Mouse (Mus musculus): ENCODE results near the gene Crygs.
"Not testable (repeated sequence)": the region's sequence is repeated elsewhere in the genome, so short reads cannot be mapped to it uniquely, and the experiment has no call there.

Crygs gene

GRCm38 (mm10) chr16:22791235-22791634 lies 20.1 kb downstream of the Crygs start:
- intact Hi-C loops (cut with DNase I): no loop called here

GRCm38 (mm10) chr16:22789908-22790367 lies 21.4 kb downstream of the Crygs start:
- intact Hi-C loops (cut with DNase I): no loop called here

GRCm38 (mm10) chr16:22782686-22783085 lies 28.7 kb downstream of the Crygs start:
- intact Hi-C loops (cut with DNase I): no loop called here

GRCm38 (mm10) chr16:22779228-22779835 lies 32.0 kb downstream of the Crygs start:
- intact Hi-C loops (cut with DNase I): no loop called here

DNA sequence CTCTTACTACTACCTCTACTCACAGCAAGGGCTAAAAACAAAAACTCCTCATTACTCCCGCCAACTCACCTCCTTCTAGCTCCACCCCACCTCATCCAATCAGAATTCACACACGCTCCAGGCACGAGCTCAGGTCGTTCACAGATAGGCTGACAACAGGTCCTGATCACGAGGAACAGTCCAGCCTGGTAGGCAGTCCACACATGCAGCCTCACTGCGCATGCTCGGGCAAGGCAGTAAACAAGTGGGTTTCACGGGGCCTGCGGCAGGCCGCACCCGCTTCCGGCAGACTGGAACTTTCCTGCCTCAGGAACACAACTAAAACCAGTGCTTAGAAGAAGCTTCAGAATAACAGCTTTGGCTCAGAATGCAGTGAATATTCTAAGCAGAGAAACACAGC lies 33.1 kb downstream of the Crygs start:
- intact Hi-C loops (cut with DNase I): not testable (repeated sequence)

DNA sequence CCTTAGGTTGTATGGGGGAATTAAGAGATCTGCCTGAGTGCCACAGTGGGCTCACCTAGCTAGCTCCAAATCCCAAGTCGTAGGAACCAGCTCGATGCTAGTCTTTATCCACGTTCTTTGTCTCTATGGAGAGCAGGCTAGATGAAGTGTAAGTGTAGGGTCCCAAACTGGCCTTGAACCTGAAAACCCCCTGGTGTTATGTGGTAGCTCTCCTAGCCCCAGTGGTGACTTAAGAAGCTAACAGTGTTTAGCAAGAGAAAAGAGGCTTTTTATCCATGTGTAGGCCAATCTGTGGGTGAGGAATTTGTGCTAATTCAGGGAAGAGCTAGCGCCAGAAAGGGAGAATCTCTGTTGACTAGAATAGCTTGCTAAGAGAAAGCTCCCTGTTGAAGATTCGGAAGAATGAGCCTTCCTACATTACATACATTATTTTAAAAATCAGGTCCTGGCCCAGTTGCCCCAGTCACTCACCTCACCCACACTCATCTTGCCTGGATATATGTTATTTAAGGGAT lies 35.8 kb downstream of the Crygs start:
- intact Hi-C loops (cut with DNase I): no loop called here

GRCm38 (mm10) chr16:22768661-22769060 lies 42.7 kb downstream of the Crygs start:
- intact Hi-C loops (cut with DNase I): no loop called here

GRCm38 (mm10) chr16:22767405-22767804 lies 44.0 kb downstream of the Crygs start:
- intact Hi-C loops (cut with DNase I): no loop called here

- intact Hi-C loops (cut with DNase I): no loop called here
Measured at GRCm38 (mm10) chr16:22766738-22767211, 44.6 kb downstream of the Crygs start.

- intact Hi-C loops (cut with DNase I): no loop called here
Measured at GRCm38 (mm10) chr16:22765531-22765930, 45.8 kb downstream of the Crygs start.

Measured in adrenal gland (tissue).